Comparison of ENCODE assay signal across 8 mouse cellular contexts in genomic region chr7:28741709-28742438, GRCm38 (mm10). TPM values are rescaled to one million over a fixed set of nuclear protein-coding genes. Genes with fewer than 3 reads are reported as not detected.
DNase-seq lines count a peak whose midpoint lies in the region; ATAC-seq lines count a peak whose summit lies in the region.

TSS of gene Mrps12 (minus strand) at chr7:28741820.
TSS of gene Sars2 (plus strand) at chr7:28741992.

- intact Hi-C loops in heart, postnatal 14 days (cut with DNase I): no loop called here

- peaks cover 28% of the 10 kb centered on the region for H3K36me3 ChIP-seq in forebrain, embryonic 14.5 days (ENCODE audit: control insufficient read depth, insufficient read depth, low read length)
- H3K36me3 ChIP-seq in neural tube, embryonic 15.5 days: peaks cover 32% of the 10 kb centered on the region

- H3K4me1 ChIP-seq in forebrain, embryonic 14.5 days (ENCODE audit: control insufficient read depth, insufficient read depth, low read length): peaks cover 9% of the 10 kb centered on the region; the same call in 1 of the 2 replicates
- peaks cover 26% of the 10 kb centered on the region for H3K4me1 ChIP-seq in neural tube, embryonic 15.5 days

- H3K27me3 ChIP-seq in forebrain, embryonic 14.5 days (replicated peaks; ENCODE audit: control insufficient read depth, insufficient read depth, low read length): no peaks in the 10 kb centered on the region
- no peaks in the 10 kb centered on the region for H3K27me3 ChIP-seq in neural tube, embryonic 15.5 days (replicated peaks)

- H3K4me3 ChIP-seq in forebrain, embryonic 14.5 days (ENCODE audit: low read depth, low read length): peak within 1 kb of the TSS; percentile 70
- H3K4me3 ChIP-seq in neural tube, embryonic 15.5 days (replicated peaks): peak within 1 kb of the TSS; percentile 91

- peak; percentile 99 for ATAC-seq in forebrain, embryonic 14.5 days
- peak; percentile 99 for ATAC-seq in neural tube, embryonic 15.5 days (ENCODE audit: low FRiP score)

- DNase-seq in ES-CJ7 (ENCODE audit: low read depth, low spot score): peak; percentile 99
- DNase-seq in cerebellum, adult 11 months: peak; percentile 94
- peak; percentile 100 for DNase-seq in forebrain, embryonic 14.5 days (ENCODE audit: low spot score)
- DNase-seq in heart, postnatal 14 days: peak; percentile 95 to 97
- peak; percentile 98 for DNase-seq in layer of hippocampus, adult 11-12 months (ENCODE audit: low spot score)
- DNase-seq in lung, adult 18-20 months: peak; percentile 96 to 97
- peak; percentile 96 for DNase-seq in testis, postnatal 14 days (ENCODE audit: low spot score)

- H3K9me3 ChIP-seq in forebrain, embryonic 14.5 days (replicated peaks; ENCODE audit: control insufficient read depth, low read length): no peaks in the 10 kb centered on the region
- H3K9me3 ChIP-seq in neural tube, embryonic 15.5 days (replicated peaks): no peaks in the 10 kb centered on the region

- H3K27ac ChIP-seq in forebrain, embryonic 14.5 days (ENCODE audit: low read depth, low read length): peak within 1 kb of the TSS; percentile 78
- H3K27ac ChIP-seq in neural tube, embryonic 15.5 days (replicated peaks): peak within 1 kb of the TSS; percentile 95

- WGBS in forebrain, embryonic 14.5 days: under 1% methylated on average over 39 of the region's 39 CpGs
- WGBS in neural tube, embryonic 15.5 days: under 1% methylated on average over 39 of the region's 39 CpGs

- H3K4me2 ChIP-seq in forebrain, embryonic 14.5 days (ENCODE audit: low read length): peak within 1 kb of the TSS; percentile 69
- peak within 1 kb of the TSS; percentile 89 for H3K4me2 ChIP-seq in neural tube, embryonic 15.5 days

- H3K9ac ChIP-seq in forebrain, embryonic 14.5 days (ENCODE audit: low read length): peak within 1 kb of the TSS; percentile 86
- peak within 1 kb of the TSS; percentile 79 for H3K9ac ChIP-seq in neural tube, embryonic 15.5 days (replicated peaks)

RNA-seq across cellular contexts. Expression of gene Mrps12, which starts in this region (rescaled TPM):
- polyA plus RNA-seq in forebrain, embryonic 14.5 days (2014; fragmentation: Nextera tagmentation; extraction: Ambion mirVana): 133 and 141 TPM in 2 replicates
- total RNA-seq in heart, postnatal 14 days (2021): 10 to 100 TPM; 55.6 to 55.9 TPM
- 116 and 124 TPM in 2 replicates for polyA plus RNA-seq in neural tube, embryonic 15.5 days (2015; fragmentation: Nextera tagmentation; extraction: Ambion mirVana)

RNA-seq across cellular contexts. Expression of gene Sars2, which starts in this region (rescaled TPM):
- polyA plus RNA-seq in forebrain, embryonic 14.5 days (2014; fragmentation: Nextera tagmentation; extraction: Ambion mirVana): 17.6 and 17.7 TPM in 2 replicates
- total RNA-seq in heart, postnatal 14 days (2021): 10 to 100 TPM; 14.1 to 16.3 TPM
- 19.7 and 23.3 TPM in 2 replicates for polyA plus RNA-seq in neural tube, embryonic 15.5 days (2015; fragmentation: Nextera tagmentation; extraction: Ambion mirVana)

Comparison
In these comparisons a context has a peak if more than half of its experiments do, and no peak if none do; other contexts are left out.
1. Peak in every context shown above with its lines: DNase-seq, ATAC-seq, H3K4me3 ChIP-seq and H3K27ac ChIP-seq.